Mouse (Mus musculus): Measurements from ENCODE around the gene Dexi. TPM values are rescaled to one million over a fixed set of nuclear protein-coding genes. Genes with fewer than 3 reads are reported as not detected.

Gene Dexi
- polyA plus RNA-seq (2012; rRNA removed) = 29.3 and 31.9 TPM in 2 replicates

GRCm38 (mm10) chr16:10542698-10543365 lies at the start of gene Dexi:
TSS of gene Dexi (minus strand) at chr16:10543054.

DNA sequence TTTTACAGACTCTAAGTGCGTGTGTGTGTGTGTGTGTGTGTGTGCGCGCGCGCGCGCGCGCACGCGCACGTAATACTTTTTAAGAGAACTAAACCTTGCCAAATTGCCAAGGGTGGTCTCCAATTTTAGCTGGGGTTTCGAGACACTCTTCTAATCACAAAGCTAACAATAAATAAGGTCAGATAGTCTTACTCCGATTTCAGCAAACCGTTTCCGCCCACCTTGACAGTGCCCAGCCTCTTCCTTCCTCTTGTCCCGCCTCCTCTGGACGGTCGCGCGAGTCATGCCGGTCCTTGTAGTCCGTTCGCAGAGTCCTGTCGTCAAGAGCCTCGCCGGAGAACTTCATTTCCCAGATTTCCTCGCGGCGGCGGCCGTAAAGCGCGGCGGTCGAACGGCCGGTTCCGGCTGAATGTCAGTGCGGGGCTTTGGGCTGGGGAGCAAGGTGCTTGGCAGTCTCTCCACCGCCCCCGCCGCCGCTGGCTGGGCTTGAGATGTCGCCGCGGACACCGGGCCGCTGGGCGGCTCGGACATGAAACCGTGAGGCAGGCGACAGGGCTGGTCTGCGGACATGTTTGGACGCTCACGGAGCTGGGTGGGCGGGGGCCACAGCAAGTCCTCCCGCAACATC lies 2.3 kb upstream of the Dexi start, which contains the start of gene Clec16a:
TSS of gene Clec16a (plus strand) at position 345 of the 628 bp plus-strand sequence.

DNA sequence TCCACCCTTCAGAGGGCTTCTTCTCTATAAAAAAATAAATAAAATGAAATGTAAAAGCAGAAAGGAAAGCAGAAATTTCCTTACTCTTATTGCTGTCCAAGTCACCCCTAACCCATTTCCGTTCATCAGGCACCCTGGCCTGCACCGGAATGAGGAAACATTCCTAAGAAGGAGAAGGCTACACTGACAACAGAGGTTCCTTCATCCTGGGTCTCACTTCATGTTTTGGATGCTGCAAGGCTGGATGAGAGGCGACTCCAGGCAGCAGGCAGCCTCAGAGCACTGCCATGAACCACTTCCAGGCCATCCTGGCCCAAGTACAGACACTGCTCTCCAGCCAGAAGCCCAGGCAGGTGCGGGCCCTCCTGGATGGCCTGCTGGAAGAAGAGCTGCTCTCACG lies 63.0 kb downstream of the Dexi start, which contains the start of gene Ciita:
TSS of gene Ciita (plus strand) at position 203 of the 400 bp plus-strand sequence.

Other genes starting within 250 kb of the Dexi start
- gene Emp2, start 229.1 kb downstream of the Dexi start, polyA plus RNA-seq (2012; rRNA removed) = 3.2 and 6.1 TPM in 2 replicates
- 0.17 and 0.21 TPM in 2 replicates for gene Tekt5, start 147.6 kb downstream of the Dexi start, polyA plus RNA-seq (2012; rRNA removed)
- gene Nubp1, start 131.1 kb downstream of the Dexi start, polyA plus RNA-seq (2012; rRNA removed) = 50.0 and 50.7 TPM in 2 replicates
- gene Tvp23a, start 95.7 kb downstream of the Dexi start, polyA plus RNA-seq (2012; rRNA removed) = 19.3 and 23.6 TPM in 2 replicates
- 0.01 and 0.02 TPM in 2 replicates for gene Ciita, start 63.0 kb downstream of the Dexi start, polyA plus RNA-seq (2012; rRNA removed)
- gene Clec16a, start 2.3 kb upstream of the Dexi start, polyA plus RNA-seq (2012; rRNA removed) = 15.2 and 15.7 TPM in 2 replicates
- 1.6 and 2.4 TPM in 2 replicates for gene Socs1, start 242.5 kb upstream of the Dexi start, polyA plus RNA-seq (2012; rRNA removed)
- not detected in 2 replicates for gene Tnp2, start 245.6 kb upstream of the Dexi start, polyA plus RNA-seq (2012; rRNA removed)
- gene Prm3, start 247.9 kb upstream of the Dexi start, polyA plus RNA-seq (2012; rRNA removed) = not detected in 2 replicates